Mouse (Mus musculus): ENCODE results near the gene Rnf150.

DNA sequence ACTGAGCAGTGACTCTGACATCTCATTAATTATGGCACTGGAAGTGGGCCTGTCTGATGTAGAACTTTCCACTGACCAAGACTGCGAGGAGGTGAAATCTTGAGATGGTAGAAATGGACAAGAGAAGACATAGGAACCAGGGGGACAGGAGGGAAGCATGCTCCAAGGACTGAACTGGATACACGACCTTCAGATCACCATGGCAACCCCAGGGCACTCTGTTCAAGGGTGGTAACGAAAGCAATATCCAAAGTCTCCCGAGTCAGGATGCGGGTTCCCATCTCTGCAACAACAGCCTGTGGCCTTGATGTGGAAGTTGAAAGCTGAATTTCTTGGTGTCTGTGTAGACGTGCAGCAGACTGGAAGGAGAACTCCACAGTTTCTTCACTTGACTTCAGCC lies 220.3 kb downstream of the Rnf150 start:
- no peak for TF ChIP-seq CTCF (IDR thresholded peaks at IDR 0.05; ENCODE audit: low read depth, low read length)
- TF ChIP-seq POLR2A (IDR thresholded peaks at IDR 0.05; ENCODE audit: extremely low read depth, insufficient read depth, low read length) = no peak

Measured in liver, adult 2 months (tissue).